Mouse (Mus musculus) E14TG2a.4 (cell line): ENCODE data around the gene Zfp369.

Experiments
- H3K27me3 ChIP-seq: 2 replicates; pipeline ENCODE4 v1.6.1; 2014; ENCODE audit warnings: low read length, control low read depth; ENCODE audit not compliant: insufficient read depth
- H3K36me3 ChIP-seq: 2 replicates; pipeline ENCODE4 v1.6.1; 2014; ENCODE audit warnings: low read length, control low read depth; ENCODE audit not compliant: insufficient read depth
- H3K4me1 ChIP-seq: replicated peaks from 2 replicates; pipeline ENCODE4 v1.6.1; 2014; ENCODE audit warnings: low read depth, low read length, control low read depth
- H3K4me3 ChIP-seq: replicated peaks from 2 replicates; pipeline ENCODE4 v1.5.1; 2014; ENCODE audit warnings: mild to moderate bottlenecking, low read length
- H3K9me3 ChIP-seq: 2 replicates; pipeline ENCODE4 v1.6.1; 2014; ENCODE audit warnings: low read length, control low read depth
- CTCF ChIP-seq: conservative IDR thresholded peaks from 2 replicates; pipeline ENCODE4 v1.5.1; 2014; ENCODE audit warnings: low read length
- NANOG ChIP-seq: IDR thresholded peaks from 2 replicates; pipeline ENCODE4 v1.6.1; 2014; ENCODE audit warnings: borderline replicate concordance, low read length, mixed read lengths
- POU5F1 ChIP-seq: IDR thresholded peaks from 2 replicates; pipeline ENCODE4 v1.6.1; 2014; ENCODE audit warnings: low read length, borderline replicate concordance

Gene Zfp369

GRCm38 (mm10) chr13:65278383-65279341 is at the start of gene Zfp369:
Zfp369 (plus strand) TSS chr13:65278814.
- peak within 1 kb of the TSS; percentile 96 for H3K4me3 ChIP-seq
- no peaks in the 10 kb centered on the region for H3K27me3 ChIP-seq
- H3K9me3 ChIP-seq: no peaks in the 10 kb centered on the region
- peaks cover 11% of the 10 kb centered on the region; the same call in 1 of the 2 replicates for H3K36me3 ChIP-seq
- TF ChIP-seq NANOG: no peak
- no peak for TF ChIP-seq CTCF
- TF ChIP-seq POU5F1: no peak
- H3K4me1 ChIP-seq: peaks cover 24% of the 10 kb centered on the region

GRCm38 (mm10) chr13:65237211-65237610 is 41.4 kb upstream of the Zfp369 start:
- Histone ChIP-seq H3K9me3 (no peaks in the 10 kb centered on the region), H3K4me1 (peaks cover 29% of the 10 kb centered on the region), H3K27me3 (no peaks in the 10 kb centered on the region), H3K36me3 (no peaks in the 10 kb centered on the region), H3K4me3 (peak overlapping the region; percentile 65)
- TF ChIP-seq NANOG (no peak), POU5F1 (no peak), CTCF (no peak)

- no peaks in the 10 kb centered on the region for H3K27me3 ChIP-seq
- H3K36me3 ChIP-seq: peaks cover 16% of the 10 kb centered on the region
- peaks cover 46% of the 10 kb centered on the region for H3K4me1 ChIP-seq
- TF ChIP-seq NANOG (no peak), CTCF (no peak), POU5F1 (no peak)
- H3K4me3 ChIP-seq: peak overlapping the region; percentile 95
- H3K9me3 ChIP-seq: no peaks in the 10 kb centered on the region
Measured at GRCm38 (mm10) chr13:65240509-65241098, 38.0 kb upstream of the Zfp369 start.

- no peak for TF ChIP-seq NANOG
- no peak for TF ChIP-seq POU5F1
- H3K9me3 ChIP-seq: no peaks in the 10 kb centered on the region
- H3K4me1 ChIP-seq: peaks cover 46% of the 10 kb centered on the region
- no peaks in the 10 kb centered on the region for H3K27me3 ChIP-seq
- H3K36me3 ChIP-seq: peaks cover 21% of the 10 kb centered on the region
- H3K4me3 ChIP-seq: peak overlapping the region; percentile 95
Measured at GRCm38 (mm10) chr13:65241099-65241626, 37.5 kb upstream of the Zfp369 start.

- no peak for TF ChIP-seq NANOG
- TF ChIP-seq POU5F1: no peak
- TF ChIP-seq CTCF: no peak
- Histone ChIP-seq H3K4me3 (peak overlapping the region; percentile 95), H3K27me3 (no peaks in the 10 kb centered on the region), H3K4me1 (peaks cover 45% of the 10 kb centered on the region), H3K9me3 (no peaks in the 10 kb centered on the region), H3K36me3 (peaks cover 21% of the 10 kb centered on the region)
Measured at GRCm38 (mm10) chr13:65241627-65242318, 36.8 kb upstream of the Zfp369 start.

GRCm38 (mm10) chr13:65242319-65242787 is 36.3 kb upstream of the Zfp369 start:
- Histone ChIP-seq H3K36me3 (peaks cover 22% of the 10 kb centered on the region), H3K4me1 (peaks cover 39% of the 10 kb centered on the region), H3K9me3 (no peaks in the 10 kb centered on the region), H3K27me3 (no peaks in the 10 kb centered on the region), H3K4me3 (peak overlapping the region; percentile 95)
- TF ChIP-seq CTCF: no peak

GRCm38 (mm10) chr13:65243273-65243672 is 35.3 kb upstream of the Zfp369 start:
- H3K36me3 ChIP-seq: peaks cover 30% of the 10 kb centered on the region
- H3K4me3 ChIP-seq: 0 out of 2 replicates have a peak overlapping the region, but pooled peaks have one; percentile 95
- TF ChIP-seq NANOG (no peak), POU5F1 (no peak), CTCF (peak; percentile 40)
- peaks cover 34% of the 10 kb centered on the region for H3K4me1 ChIP-seq
- no peaks in the 10 kb centered on the region for H3K27me3 ChIP-seq
- H3K9me3 ChIP-seq: no peaks in the 10 kb centered on the region

GRCm38 (mm10) chr13:65258175-65258954 is 20.2 kb upstream of the Zfp369 start:
- Histone ChIP-seq H3K9me3 (peaks cover 24% of the 10 kb centered on the region), H3K27me3 (peaks cover 25% of the 10 kb centered on the region), H3K4me1 (peaks cover 24% of the 10 kb centered on the region), H3K4me3 (peak overlapping the region; percentile 80), H3K36me3 (peaks cover 11% of the 10 kb centered on the region)
- TF ChIP-seq POU5F1 (no peak), NANOG (no peak), CTCF (no peak)
